Mouse (Mus musculus) adrenal gland, postnatal 10 days (tissue): ENCODE results near the gene Fcgr4. TPM values are rescaled to one million over a fixed set of nuclear protein-coding genes. Genes with fewer than 3 reads are reported as not detected.
"Not testable (repeated sequence)": the region's sequence is repeated elsewhere in the genome, so short reads cannot be mapped to it uniquely, and the experiment has no call there.

Experiments
- DNase-seq: peaks from one replicate; pipeline ENCODE4 v3.0.0; 2021; ENCODE audit warnings: mixed read lengths
- total RNA-seq, 2 experiments: library from RNA; stranded (reverse); gene quantifications; 2 replicates each; pipeline ENCODE4 v1.2.3; 2021

The Fcgr4 gene
- total RNA-seq, 2 experiments from 2014 or later: 0.85 to 1.2 TPM

GRCm38 (mm10) chr1:171053305-171053704, 34.6 kb downstream of the Fcgr4 start:
- no peak for DNase-seq

GRCm38 (mm10) chr1:171057253-171057652, 38.5 kb downstream of the Fcgr4 start:
- peak; percentile 34 for DNase-seq

- no peak for DNase-seq
Measured at GRCm38 (mm10) chr1:171059203-171059602, 40.5 kb downstream of the Fcgr4 start.

- no peak for DNase-seq
Measured at GRCm38 (mm10) chr1:171060392-171060791, 41.7 kb downstream of the Fcgr4 start.

- DNase-seq: no peak
Measured at GRCm38 (mm10) chr1:171061566-171061965, 42.8 kb downstream of the Fcgr4 start.

GRCm38 (mm10) chr1:171063569-171064490, 45.1 kb downstream of the Fcgr4 start:
- peak; percentile 44 for DNase-seq

- DNase-seq: peak; percentile 91
Measured at GRCm38 (mm10) chr1:171064491-171065242, 45.9 kb downstream of the Fcgr4 start, which contains the start of gene Fcgr3. Gene Fcgr3 (minus strand): TSS chr1:171064935.

GRCm38 (mm10) chr1:171065243-171065587, 46.5 kb downstream of the Fcgr4 start:
- peak; percentile 66 for DNase-seq

GRCm38 (mm10) chr1:171065768-171066167, 47.0 kb downstream of the Fcgr4 start:
- peak; percentile 45 for DNase-seq

- DNase-seq: not testable (repeated sequence)
Measured at GRCm38 (mm10) chr1:171066583-171066982, 47.9 kb downstream of the Fcgr4 start.

GRCm38 (mm10) chr1:171067928-171068327, 49.2 kb downstream of the Fcgr4 start:
- DNase-seq: not testable (repeated sequence)

- peak; percentile 23 for DNase-seq
Measured at GRCm38 (mm10) chr1:171069508-171069907, 50.8 kb downstream of the Fcgr4 start.

- DNase-seq: not testable (repeated sequence)
Measured at GRCm38 (mm10) chr1:171070879-171071278, 52.2 kb downstream of the Fcgr4 start.

- DNase-seq: not testable (repeated sequence)
Measured at GRCm38 (mm10) chr1:171071726-171072125, 53.0 kb downstream of the Fcgr4 start.

- not testable (repeated sequence) for DNase-seq
Measured at GRCm38 (mm10) chr1:171072217-171072616, 53.5 kb downstream of the Fcgr4 start.

GRCm38 (mm10) chr1:171074283-171074682, 55.6 kb downstream of the Fcgr4 start:
- DNase-seq: not testable (repeated sequence)

- DNase-seq: not testable (repeated sequence)
Measured at GRCm38 (mm10) chr1:171076176-171076575, 57.5 kb downstream of the Fcgr4 start.

GRCm38 (mm10) chr1:171077192-171077591, 58.5 kb downstream of the Fcgr4 start:
- DNase-seq: not testable (repeated sequence)

GRCm38 (mm10) chr1:171077955-171078354, 59.2 kb downstream of the Fcgr4 start:
- peak; percentile 43 for DNase-seq

GRCm38 (mm10) chr1:171078419-171078818, 59.7 kb downstream of the Fcgr4 start:
- DNase-seq: not testable (repeated sequence)

- DNase-seq: not testable (repeated sequence)
Measured at GRCm38 (mm10) chr1:171079345-171079744, 60.6 kb downstream of the Fcgr4 start.
